Mouse (Mus musculus) cortical plate, adult 2 months (tissue): Measurements from ENCODE around the gene Slc12a3.

Experiments used
- CTCF ChIP-seq: fragments of 200-500 bp; IDR thresholded peaks from 2 replicates; pipeline ENCODE4 v1.5.1; 2011; ENCODE audit warnings: mild to moderate bottlenecking, control low read depth, low read length; ENCODE audit not compliant: insufficient read depth; ENCODE audit errors: extremely low read depth
- POLR2A ChIP-seq: fragments of 200-500 bp; IDR thresholded peaks from 2 replicates; pipeline ENCODE4 v1.6.1; 2011; ENCODE audit warnings: mild to moderate bottlenecking, low read length, control low read depth; ENCODE audit not compliant: insufficient read depth; ENCODE audit errors: extremely low read depth

- TF ChIP-seq POLR2A = no peak
- TF ChIP-seq CTCF = no peak
These were observed 31.9 kb upstream of the Slc12a3 start for GRCm38 (mm10) chr8:94297101-94297500.
